Mouse (Mus musculus): ENCODE measurements around the gene Dnajc12.

GRCm38 (mm10) chr10:63423591-63424474 lies 41.6 kb downstream of the Dnajc12 start:
- no peak for TF ChIP-seq CTCF (conservative IDR thresholded peaks at IDR 0.05; ENCODE audit: insufficient read depth, insufficient read length, low read depth, low read length)
- TF ChIP-seq POLR2A (IDR thresholded peaks at IDR 0.05; ENCODE audit: low read depth, low read length): no peak
